Mouse (Mus musculus): Measurements from ENCODE around the gene Tgif1. TPM values are rescaled to one million over a fixed set of nuclear protein-coding genes. Genes with fewer than 3 reads are reported as not detected.

Gene Tgif1
- total RNA-seq, 1 experiment, result 74.6 TPM

- Histone ChIP-seq H3K9me3 (ENCODE audit: control insufficient read depth, insufficient read depth, low read depth, low read length) (no peaks in the 10 kb centered on the region), H3K36me3 (ENCODE audit: control insufficient read depth, insufficient read depth, low read length, poor library complexity, severe bottlenecking) (no peaks in the 10 kb centered on the region), H3K27ac (ENCODE audit: insufficient read depth, low read depth, low read length, poor library complexity, severe bottlenecking) (no peak overlapping the region), H3K4me1 (ENCODE audit: control insufficient read depth in 2 of 2, insufficient read depth in 2 of 2, low read length in 2 of 2, poor library complexity in 1 of 2) (peaks cover 3 to 26% of the 10 kb centered on the region in 2 experiments; a peak in 1 of 4 replicates), H3K4me3 (ENCODE audit: insufficient read depth in 1 of 2, low read depth in 1 of 2, low read length in 2 of 2, poor library complexity in 1 of 2, severe bottlenecking in 1 of 2) (no peak overlapping the region), H3K9ac (ENCODE audit: insufficient read depth, low read depth, low read length, poor library complexity, severe bottlenecking) (no peak overlapping the region)
- in situ Hi-C loops (cut with MboI; ENCODE audit: low sequenced_read_pairs in 2 of 2, unreplicated experiment in 2 of 2), result no loop called here
- TF ChIP-seq ZC3H11A (IDR thresholded peaks at IDR 0.05; ENCODE audit: borderline replicate concordance, low read depth, low read length), result no peak
- TF ChIP-seq CHD2 (IDR thresholded peaks at IDR 0.05; ENCODE audit: low read depth, low read length), result no peak
- no peak for TF ChIP-seq ZNF384 (IDR thresholded peaks at IDR 0.05; ENCODE audit: low read depth, low read length)
- no peak for TF ChIP-seq HCFC1 (IDR thresholded peaks at IDR 0.05; ENCODE audit: borderline replicate concordance, insufficient read depth, low read length)
- TF ChIP-seq MAFK (IDR thresholded peaks at IDR 0.05; ENCODE audit: insufficient read depth, low read depth, low read length), result no peak
- DNase-seq (ENCODE audit: low read depth, low spot score), result no peak
Measured at GRCm38 (mm10) chr17:70810795-70811194, 42.6 kb downstream of the Tgif1 start.

- Histone ChIP-seq H3K4me1 (ENCODE audit: control insufficient read depth in 2 of 2, insufficient read depth in 2 of 2, low read length in 2 of 2, poor library complexity in 1 of 2) (peaks cover 3 to 26% of the 10 kb centered on the region in 2 experiments; a peak in 1 of 4 replicates), H3K4me3 (ENCODE audit: insufficient read depth in 1 of 2, low read depth in 1 of 2, low read length in 2 of 2, poor library complexity in 1 of 2, severe bottlenecking in 1 of 2) (no peak overlapping the region), H3K27ac (ENCODE audit: insufficient read depth, low read depth, low read length, poor library complexity, severe bottlenecking) (no peak overlapping the region), H3K9ac (ENCODE audit: insufficient read depth, low read depth, low read length, poor library complexity, severe bottlenecking) (no peak overlapping the region), H3K9me3 (ENCODE audit: control insufficient read depth, insufficient read depth, low read depth, low read length) (no peaks in the 10 kb centered on the region), H3K36me3 (ENCODE audit: control insufficient read depth, insufficient read depth, low read length, poor library complexity, severe bottlenecking) (no peaks in the 10 kb centered on the region)
- in situ Hi-C loops (cut with MboI; ENCODE audit: low sequenced_read_pairs in 2 of 2, unreplicated experiment in 2 of 2), result no loop called here
- TF ChIP-seq ZC3H11A (IDR thresholded peaks at IDR 0.05; ENCODE audit: borderline replicate concordance, low read depth, low read length), result no peak
- TF ChIP-seq ZNF384 (IDR thresholded peaks at IDR 0.05; ENCODE audit: low read depth, low read length), result no peak
- TF ChIP-seq HCFC1 (IDR thresholded peaks at IDR 0.05; ENCODE audit: borderline replicate concordance, insufficient read depth, low read length), result no peak
- no peak for DNase-seq (ENCODE audit: low read depth, low spot score)
Measured at GRCm38 (mm10) chr17:70809776-70810175, 43.6 kb downstream of the Tgif1 start.

GRCm38 (mm10) chr17:70808837-70809236 lies 44.5 kb downstream of the Tgif1 start:
- no peaks in the 10 kb centered on the region for H3K9me3 ChIP-seq (ENCODE audit: control insufficient read depth, insufficient read depth, low read depth, low read length)
- no peak overlapping the region; the same call in 1 of the 2 replicates for H3K27ac ChIP-seq (ENCODE audit: insufficient read depth, low read depth, low read length, poor library complexity, severe bottlenecking)
- TF ChIP-seq ZNF384 (IDR thresholded peaks at IDR 0.05; ENCODE audit: low read depth, low read length), result 0 out of 2 replicates have a peak, but pooled peaks have one; percentile 39
- no peak for TF ChIP-seq MAFK (IDR thresholded peaks at IDR 0.05; ENCODE audit: insufficient read depth, low read depth, low read length)
- peaks cover 3 to 26% of the 10 kb centered on the region in 2 experiments; a peak in 1 of 4 replicates for H3K4me1 ChIP-seq (ENCODE audit: control insufficient read depth in 2 of 2, insufficient read depth in 2 of 2, low read length in 2 of 2, poor library complexity in 1 of 2)
- H3K36me3 ChIP-seq (ENCODE audit: control insufficient read depth, insufficient read depth, low read length, poor library complexity, severe bottlenecking), result no peaks in the 10 kb centered on the region
- peak overlapping the region; percentile 16 to 30 for H3K4me3 ChIP-seq (ENCODE audit: insufficient read depth in 1 of 2, low read depth in 1 of 2, low read length in 2 of 2, poor library complexity in 1 of 2, severe bottlenecking in 1 of 2)
- peak overlapping the region; percentile 27; the same call in 1 of the 2 replicates for H3K9ac ChIP-seq (ENCODE audit: insufficient read depth, low read depth, low read length, poor library complexity, severe bottlenecking)
- no peak for DNase-seq (ENCODE audit: low read depth, low spot score)
- in situ Hi-C loops (cut with MboI; ENCODE audit: low sequenced_read_pairs in 2 of 2, unreplicated experiment in 2 of 2), result no loop called here

- TF ChIP-seq HCFC1 (IDR thresholded peaks at IDR 0.05; ENCODE audit: borderline replicate concordance, insufficient read depth, low read length) (no peak), ZNF384 (IDR thresholded peaks at IDR 0.05; ENCODE audit: low read depth, low read length) (no peak), CHD2 (IDR thresholded peaks at IDR 0.05; ENCODE audit: low read depth, low read length) (no peak), MAFK (IDR thresholded peaks at IDR 0.05; ENCODE audit: insufficient read depth, low read depth, low read length) (no peak), ZC3H11A (IDR thresholded peaks at IDR 0.05; ENCODE audit: borderline replicate concordance, low read depth, low read length) (no peak)
- Histone ChIP-seq H3K4me1 (ENCODE audit: control insufficient read depth in 2 of 2, insufficient read depth in 2 of 2, low read length in 2 of 2, poor library complexity in 1 of 2) (peaks cover 3 to 24% of the 10 kb centered on the region in 2 experiments; a peak in 1 of 4 replicates), H3K36me3 (ENCODE audit: control insufficient read depth, insufficient read depth, low read length, poor library complexity, severe bottlenecking) (no peaks in the 10 kb centered on the region), H3K4me3 (ENCODE audit: insufficient read depth in 1 of 2, low read depth in 1 of 2, low read length in 2 of 2, poor library complexity in 1 of 2, severe bottlenecking in 1 of 2) (no peak overlapping the region), H3K9ac (ENCODE audit: insufficient read depth, low read depth, low read length, poor library complexity, severe bottlenecking) (no peak overlapping the region), H3K9me3 (ENCODE audit: control insufficient read depth, insufficient read depth, low read depth, low read length) (no peaks in the 10 kb centered on the region), H3K27ac (ENCODE audit: insufficient read depth, low read depth, low read length, poor library complexity, severe bottlenecking) (peak overlapping the region; percentile 28; the same call in 1 of the 2 replicates)
- in situ Hi-C loops (cut with MboI; ENCODE audit: low sequenced_read_pairs in 2 of 2, unreplicated experiment in 2 of 2), result no loop called here
- no peak for DNase-seq (ENCODE audit: low read depth, low spot score)
Measured at GRCm38 (mm10) chr17:70807885-70808284, 45.5 kb downstream of the Tgif1 start.

GRCm38 (mm10) chr17:70806600-70806999 lies 46.7 kb downstream of the Tgif1 start:
- Histone ChIP-seq H3K9me3 (ENCODE audit: control insufficient read depth, insufficient read depth, low read depth, low read length) (no peaks in the 10 kb centered on the region), H3K36me3 (ENCODE audit: control insufficient read depth, insufficient read depth, low read length, poor library complexity, severe bottlenecking) (peaks cover 3% of the 10 kb centered on the region; the same call in 1 of the 2 replicates), H3K4me1 (ENCODE audit: control insufficient read depth in 2 of 2, insufficient read depth in 2 of 2, low read length in 2 of 2, poor library complexity in 1 of 2) (peaks cover 3 to 24% of the 10 kb centered on the region in 2 experiments; a peak in 1 of 4 replicates), H3K27ac (ENCODE audit: insufficient read depth, low read depth, low read length, poor library complexity, severe bottlenecking) (peak overlapping the region; percentile 89; the same call in 1 of the 2 replicates), H3K4me3 (ENCODE audit: insufficient read depth in 1 of 2, low read depth in 1 of 2, low read length in 2 of 2, poor library complexity in 1 of 2, severe bottlenecking in 1 of 2) (no peak overlapping the region), H3K9ac (ENCODE audit: insufficient read depth, low read depth, low read length, poor library complexity, severe bottlenecking) (peak overlapping the region; percentile 18; the same call in 1 of the 2 replicates)
- TF ChIP-seq MAFK (IDR thresholded peaks at IDR 0.05; ENCODE audit: insufficient read depth, low read depth, low read length) (no peak), ZC3H11A (IDR thresholded peaks at IDR 0.05; ENCODE audit: borderline replicate concordance, low read depth, low read length) (no peak)
- no peak for DNase-seq (ENCODE audit: low read depth, low spot score)
- in situ Hi-C loops (cut with MboI; ENCODE audit: low sequenced_read_pairs in 2 of 2, unreplicated experiment in 2 of 2), result no loop called here
